Mouse (Mus musculus): ENCODE data around the gene Ankdd1a.

The Ankdd1a gene

DNA sequence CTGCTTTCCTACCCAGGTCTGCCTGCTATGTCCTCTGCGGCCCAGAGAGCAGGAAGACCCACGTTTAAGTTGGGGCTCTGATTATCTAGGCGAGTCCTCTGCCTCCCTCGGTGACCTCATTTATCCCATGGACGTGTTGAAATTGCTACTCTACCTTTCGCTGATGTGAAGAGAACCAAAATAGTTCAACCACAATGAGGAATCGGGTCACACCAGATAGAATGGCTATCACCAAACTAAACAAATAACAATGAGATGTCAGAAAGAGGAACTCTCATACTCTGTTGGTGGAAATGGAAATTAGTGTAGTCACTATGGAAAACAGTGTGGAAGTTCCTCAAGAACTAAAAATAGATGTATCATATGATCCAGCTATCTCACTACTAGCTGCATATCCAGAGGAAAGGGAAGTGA is 22.1 kb upstream of the Ankdd1a start:
- no peak for DNase-seq (ENCODE audit: low read depth)

DNA sequence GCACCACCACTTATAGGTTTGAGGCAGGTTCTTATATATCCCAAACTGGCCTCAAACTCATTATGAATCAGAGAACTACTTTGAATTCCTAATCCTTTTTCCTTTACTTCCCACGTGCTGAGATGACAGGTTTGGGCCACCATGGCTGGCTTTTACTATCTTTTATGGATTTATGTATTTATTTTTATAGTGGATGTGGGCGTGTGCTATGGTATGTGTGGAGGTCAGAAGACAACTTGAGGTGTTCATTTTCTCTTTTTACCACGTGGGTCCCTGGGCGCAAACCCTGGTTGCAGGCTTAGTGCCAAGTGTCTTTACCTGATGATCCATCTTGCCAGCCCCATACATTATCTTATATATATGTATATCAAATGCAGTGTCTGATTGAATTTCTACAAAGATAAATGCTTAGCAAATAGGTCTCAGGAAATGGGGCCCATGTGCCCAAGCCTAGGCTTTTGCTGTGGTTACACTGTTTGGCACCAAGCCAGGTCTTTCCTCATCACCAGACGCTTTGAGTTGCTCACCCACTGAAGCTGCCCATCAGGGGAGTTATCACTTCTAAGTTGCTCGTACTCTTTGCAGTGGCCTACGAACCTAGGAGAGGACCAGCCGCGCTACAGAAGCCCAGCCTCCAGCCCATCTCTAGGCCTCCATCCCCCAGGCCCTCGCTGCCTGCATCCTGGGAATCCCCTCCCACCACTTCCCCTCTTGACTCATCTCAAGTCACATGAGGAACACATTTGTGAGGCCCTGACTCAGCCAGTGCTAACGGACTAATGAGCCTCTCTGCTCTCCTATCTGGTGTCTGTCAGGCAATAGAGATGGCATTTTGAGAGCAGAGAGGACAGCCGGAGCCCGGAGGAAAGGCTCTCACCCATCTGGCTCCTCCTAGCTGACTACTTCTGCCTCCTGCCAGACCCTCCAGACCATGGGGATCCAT is 21.4 kb upstream of the Ankdd1a start:
- DNase-seq (ENCODE audit: low read depth): no peak

DNA sequence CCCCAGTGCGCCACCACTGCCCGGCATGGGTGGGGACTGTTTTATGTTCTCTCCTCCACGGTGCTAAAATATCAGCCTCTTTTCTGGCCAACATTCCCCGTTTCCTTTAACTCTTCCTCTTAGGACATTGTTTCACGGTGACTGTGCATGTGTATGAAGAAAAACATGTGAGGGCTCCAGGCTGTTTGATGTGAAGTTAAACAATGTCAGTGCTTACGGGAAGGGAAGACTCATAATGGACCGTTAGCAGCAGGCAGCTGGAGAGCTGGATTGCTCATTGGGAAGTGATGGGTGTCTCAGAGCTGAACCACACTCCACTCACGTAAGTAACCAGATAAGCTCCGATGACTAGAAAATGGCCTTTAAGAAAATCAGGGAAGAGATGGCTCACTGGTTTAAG is 19.7 kb upstream of the Ankdd1a start:
- no peak for DNase-seq (ENCODE audit: low read depth)

DNA sequence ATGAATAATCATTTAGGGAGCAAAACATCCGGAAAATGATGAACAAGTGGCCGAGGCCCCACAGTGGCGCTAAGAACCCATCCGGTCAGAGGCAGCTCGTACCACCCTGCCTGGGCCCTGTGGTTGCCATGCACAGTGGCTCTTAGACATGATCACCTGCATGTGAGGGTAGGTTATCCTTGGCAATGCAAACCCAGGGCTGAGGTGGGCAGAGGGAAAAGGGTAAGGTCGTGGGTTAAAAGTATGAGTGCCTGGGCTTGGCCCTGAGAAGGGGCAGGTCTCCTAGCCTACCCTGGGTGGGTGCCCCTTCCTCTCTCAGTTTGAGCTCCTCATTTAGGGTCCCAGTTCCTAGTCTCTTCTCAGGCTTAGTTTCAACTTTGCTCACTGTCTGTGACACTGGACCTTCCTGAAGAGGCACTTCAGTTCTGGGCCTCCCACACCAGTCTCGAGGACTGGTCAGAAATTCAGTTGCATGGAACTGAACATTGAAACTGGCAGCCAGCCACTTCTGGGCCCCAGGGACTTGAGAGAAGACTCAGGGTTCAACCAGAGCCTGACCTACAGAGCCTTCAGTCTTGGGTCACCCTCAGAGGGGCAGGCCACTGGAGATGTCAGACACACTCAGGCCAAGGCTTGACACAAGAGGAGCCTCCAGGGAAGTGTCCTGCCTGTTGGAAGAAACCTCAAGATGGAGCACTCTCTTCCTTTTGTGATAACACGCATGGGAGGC is 18.1 kb upstream of the Ankdd1a start:
- no peak for DNase-seq (ENCODE audit: low read depth)

DNA sequence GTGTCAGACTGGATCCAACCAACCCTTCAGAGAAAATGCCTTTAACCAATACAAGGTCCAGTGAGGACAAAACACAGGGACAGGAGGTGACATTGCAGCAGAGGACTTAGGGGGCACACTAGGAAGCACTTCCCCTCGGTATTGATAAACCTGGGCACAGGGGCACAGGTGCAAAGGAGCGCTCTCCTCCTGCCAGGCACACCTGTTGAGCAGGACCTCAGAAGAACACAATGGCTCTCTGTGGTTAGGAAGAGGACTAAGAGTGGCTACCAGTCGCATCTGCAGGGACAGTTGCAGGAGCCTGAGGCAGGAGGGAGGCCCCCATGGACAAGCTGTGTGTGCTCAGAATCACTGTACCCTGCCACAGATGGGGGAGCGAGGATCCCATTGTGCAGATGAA is 16.5 kb upstream of the Ankdd1a start:
- DNase-seq (ENCODE audit: low read depth): no peak

DNA sequence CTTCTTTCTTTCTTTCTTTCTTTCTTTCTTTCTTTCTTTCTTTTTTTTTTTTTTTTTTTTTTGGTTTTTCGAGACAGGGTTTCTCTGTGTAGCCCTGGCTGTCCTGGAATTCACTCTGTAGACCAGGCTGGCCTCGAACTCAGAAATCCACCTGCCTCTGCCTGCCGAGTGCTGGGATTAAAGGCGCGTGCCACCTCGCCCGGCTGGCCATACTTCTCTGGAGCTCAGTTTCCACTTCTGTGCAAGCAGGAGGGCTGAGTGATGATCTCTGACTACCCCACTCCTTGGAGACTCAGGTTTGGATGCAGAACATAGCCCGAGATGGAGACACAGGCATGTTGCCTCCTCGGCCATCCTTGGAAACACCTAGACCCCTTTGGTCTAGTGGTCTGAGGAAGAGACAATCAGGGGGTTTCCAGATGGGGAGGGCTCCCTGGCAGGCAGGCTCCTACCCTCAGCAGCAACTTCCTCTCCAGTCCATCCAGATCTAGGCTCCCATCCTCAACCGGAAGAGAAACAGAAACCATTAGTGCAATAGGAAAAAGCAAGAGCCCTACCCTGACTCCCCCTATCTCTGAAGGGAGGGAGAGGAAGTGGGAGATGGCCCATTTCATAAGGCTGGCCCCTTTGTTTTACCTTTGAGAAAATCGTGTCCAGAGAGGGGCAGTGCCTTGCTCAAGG is 15.9 kb upstream of the Ankdd1a start:
- DNase-seq (ENCODE audit: low read depth): no peak

DNA sequence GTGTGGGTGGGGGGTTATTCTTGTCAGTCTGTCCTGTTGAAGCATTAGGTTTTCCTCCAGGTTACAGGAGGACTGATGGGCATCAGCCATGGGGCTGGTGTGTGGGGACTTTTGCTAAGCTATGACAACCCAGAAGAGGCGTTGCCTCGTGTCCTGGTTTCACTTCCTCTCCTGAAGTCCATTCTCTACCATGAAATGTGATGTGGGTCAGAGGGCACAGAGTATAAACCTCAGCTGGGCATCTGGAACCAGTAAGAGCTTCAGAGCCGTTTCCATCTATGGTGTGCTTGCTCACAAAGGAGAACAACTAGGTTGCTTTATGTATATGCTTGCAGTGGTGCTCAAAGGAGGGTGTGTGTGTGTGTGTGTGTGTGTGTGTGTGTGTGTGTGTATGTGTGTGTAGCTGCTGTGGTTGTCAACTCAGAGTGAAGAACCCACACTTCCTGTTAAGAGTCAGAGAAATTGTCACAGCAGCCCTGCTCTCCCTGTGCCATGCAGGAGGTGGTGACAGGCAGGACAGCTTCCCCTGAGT is 15.3 kb upstream of the Ankdd1a start:
- DNase-seq (ENCODE audit: low read depth): no peak

DNA sequence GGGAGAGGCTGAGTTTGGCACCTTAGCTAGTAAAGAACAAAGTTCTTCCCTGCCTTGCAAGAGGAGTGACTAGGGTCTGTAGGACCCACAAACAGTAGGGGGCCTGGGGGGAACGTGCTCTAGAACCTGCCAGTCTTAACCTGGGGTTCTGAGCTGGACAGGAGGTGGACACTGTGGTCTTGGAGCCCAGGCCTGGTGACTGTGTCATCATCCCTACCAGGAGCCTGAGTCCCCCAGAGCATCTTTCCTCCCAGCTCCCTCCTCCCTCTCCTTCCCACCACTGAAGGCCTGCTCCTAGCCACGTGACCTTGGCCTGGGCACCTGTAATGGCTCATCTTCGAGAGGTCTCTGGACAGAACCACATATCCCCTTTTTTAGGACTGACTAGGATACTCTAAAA is 14.1 kb upstream of the Ankdd1a start:
- DNase-seq (ENCODE audit: low read depth): no peak

DNA sequence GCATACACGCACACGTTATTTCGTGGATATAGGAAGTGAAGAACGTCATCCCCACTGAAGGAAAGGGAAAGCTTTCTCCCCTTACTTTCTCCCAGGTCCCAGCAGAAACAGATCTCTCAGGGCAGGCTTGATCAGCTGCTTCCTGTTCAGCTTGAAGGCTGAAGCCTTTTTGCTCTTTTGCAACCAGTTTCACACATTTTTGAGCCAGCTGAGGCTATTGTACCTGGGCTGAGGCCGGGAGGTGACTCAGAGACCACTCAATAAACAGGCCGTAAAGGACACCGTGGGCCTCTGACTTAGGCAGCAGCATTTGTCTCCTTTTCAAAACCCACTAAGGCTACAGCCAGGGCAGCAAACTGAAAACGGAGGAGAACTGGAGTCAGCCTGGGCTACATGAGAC is 13.0 kb upstream of the Ankdd1a start:
- DNase-seq (ENCODE audit: low read depth): no peak

DNA sequence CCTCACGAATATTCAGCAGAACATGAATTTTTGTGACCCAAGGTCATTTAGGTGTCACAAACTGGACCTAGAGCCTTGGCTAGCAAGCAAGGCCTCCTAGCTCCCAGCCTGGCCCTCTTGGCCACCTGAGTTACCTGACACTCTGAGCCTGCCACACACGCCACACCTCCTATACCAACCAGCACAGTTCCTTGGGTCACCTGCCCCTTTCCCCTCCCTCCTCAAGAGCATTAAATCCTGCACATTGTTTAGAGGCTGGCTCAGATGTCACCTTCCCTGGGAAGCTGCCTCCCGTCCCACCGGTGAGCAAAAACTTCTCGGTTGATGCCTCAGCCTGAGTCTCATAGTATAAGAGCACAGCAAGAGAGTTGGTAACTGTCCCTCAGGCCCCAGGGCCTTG is 11.3 kb upstream of the Ankdd1a start:
- no peak for DNase-seq (ENCODE audit: low read depth)

DNA sequence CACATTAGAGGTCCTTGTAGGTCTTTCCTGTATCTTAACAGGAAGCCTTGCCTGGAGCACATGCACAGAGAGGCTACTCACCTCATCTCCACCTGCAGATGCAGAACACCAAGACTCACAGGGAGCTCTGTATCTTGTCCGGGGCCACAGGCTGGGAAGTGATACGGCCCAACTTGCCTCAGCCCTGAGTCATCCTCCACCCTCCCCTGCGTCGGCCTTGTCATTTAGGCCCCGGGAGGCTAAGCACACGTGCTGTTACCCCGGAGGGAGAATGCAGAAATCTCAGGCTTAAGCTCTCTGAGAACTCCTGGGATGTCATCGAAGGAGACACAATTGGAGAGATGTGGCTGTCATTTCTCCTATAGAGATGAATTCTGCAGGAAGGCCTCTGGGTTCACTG is 9.7 kb upstream of the Ankdd1a start:
- DNase-seq (ENCODE audit: low read depth): no peak

DNA sequence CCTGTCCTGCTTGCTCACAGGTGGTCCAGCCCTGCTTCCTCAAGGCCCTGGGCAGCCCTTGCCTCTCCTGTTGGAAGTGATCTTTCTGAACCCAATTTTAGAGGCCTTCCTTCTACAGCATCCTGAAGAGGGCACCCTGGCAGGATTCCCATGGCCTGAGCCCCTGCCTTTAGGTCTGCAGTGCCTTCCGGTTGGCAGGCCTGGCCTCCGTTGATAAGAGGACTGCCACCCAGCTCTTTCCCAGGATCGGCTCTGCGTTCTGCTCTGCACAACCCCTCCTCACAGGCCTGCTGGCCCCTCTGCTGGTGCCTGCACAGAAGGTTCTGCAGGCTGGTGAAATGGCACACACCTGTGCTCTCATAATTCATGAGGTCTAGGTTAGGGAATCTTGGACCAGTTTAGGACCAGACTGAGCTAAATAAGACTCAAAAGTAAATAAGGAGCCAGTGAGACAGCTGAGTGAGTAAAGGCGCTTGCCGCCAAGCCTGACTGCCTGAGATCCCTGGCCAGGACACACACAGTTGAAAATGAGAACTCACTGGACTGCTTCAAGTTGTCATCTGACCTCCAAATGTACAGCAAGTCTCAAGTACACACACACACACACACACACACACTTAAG is 8.5 kb upstream of the Ankdd1a start:
- DNase-seq (ENCODE audit: low read depth): peak; percentile 63

DNA sequence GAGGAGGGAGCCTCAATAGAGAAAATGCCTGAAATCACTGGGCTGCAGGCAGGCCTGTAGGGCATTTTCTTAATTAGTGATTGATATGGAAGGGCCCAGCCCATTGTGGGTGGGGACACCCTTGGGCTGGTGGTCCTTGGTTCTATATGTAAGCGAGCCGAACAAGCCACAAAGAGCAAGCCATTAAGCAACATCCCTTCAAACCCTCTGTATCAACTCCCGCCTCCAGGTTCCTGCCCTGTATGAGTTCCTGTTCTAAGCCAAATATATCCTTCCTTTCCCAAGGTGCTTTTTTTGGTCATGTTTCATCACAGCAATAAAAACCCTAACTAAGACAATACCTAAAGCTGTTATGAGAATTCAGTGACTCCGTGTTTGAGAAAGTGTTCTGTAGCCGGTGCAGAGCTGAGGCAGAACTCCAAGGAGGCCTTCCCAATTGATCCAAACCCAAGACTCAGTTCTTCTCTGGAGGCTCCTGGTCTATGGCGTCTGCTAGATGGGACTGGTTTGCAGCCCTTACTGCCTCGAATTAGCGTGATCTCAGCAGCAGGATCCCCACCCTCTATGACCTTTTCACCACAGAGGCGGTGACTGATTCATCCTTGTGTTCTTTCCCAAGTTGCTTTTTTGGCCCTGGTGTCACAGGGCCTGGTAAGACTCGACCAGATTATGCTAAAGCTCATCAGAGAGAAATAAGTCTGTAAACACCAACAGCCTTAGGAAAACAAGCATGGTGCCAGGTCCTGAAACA is 5.6 kb upstream of the Ankdd1a start:
- no peak for DNase-seq (ENCODE audit: low read depth)

DNA sequence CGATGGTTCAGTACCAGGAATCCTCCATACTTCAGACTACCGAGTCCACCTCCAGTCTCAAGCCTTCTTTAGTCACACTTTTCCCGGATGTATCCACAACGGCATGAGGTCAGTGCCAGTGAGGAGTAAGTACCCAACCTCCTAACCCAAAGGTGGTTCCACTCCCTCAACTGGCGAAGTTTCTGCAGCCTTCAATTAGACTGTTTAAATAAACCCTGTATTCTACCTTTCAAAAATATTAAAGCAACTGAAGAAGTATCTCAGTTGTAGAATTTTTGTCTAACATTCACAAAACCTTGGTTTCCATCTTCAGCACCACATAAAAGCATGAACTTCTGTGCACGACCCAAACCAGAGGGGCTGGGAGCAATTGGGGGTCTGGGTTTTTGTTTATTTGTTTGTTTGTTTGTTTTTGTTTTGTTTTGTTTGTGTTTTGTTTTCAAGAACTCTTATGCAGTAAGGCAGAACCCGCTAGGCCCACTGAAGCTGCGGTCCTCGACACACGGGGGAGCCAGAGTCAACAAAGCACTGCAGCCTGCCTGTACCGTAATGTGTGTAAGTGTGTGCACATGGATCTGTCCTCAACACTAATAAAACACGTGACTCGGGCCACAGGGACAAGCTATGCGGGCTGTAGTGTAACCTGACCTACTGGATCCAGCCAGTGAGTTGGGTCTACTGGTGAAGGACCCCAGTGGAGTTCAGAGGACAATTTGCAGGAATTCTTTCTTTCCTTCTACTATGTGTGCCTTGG is 3.8 kb upstream of the Ankdd1a start:
- DNase-seq (ENCODE audit: low read depth): peak; percentile 74

DNA sequence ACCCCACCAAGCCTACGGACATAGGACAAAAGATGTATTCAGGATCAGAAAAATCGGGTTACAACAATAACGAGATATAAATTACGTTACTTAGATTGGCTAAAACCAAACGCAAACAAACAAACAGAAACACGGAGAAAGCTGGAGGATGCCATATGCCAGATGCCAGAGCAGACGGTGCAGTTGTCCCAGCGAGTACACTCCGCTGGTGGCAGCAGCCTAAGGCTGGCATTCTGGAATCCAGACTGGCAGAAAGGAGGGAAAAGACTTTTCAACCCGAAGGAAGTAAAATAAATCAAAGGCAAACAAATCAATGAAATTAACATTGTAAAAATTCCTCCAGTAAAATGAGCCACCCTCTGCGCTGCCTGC is 498 bp upstream of the Ankdd1a start:
- DNase-seq (ENCODE audit: low read depth): no peak

DNA sequence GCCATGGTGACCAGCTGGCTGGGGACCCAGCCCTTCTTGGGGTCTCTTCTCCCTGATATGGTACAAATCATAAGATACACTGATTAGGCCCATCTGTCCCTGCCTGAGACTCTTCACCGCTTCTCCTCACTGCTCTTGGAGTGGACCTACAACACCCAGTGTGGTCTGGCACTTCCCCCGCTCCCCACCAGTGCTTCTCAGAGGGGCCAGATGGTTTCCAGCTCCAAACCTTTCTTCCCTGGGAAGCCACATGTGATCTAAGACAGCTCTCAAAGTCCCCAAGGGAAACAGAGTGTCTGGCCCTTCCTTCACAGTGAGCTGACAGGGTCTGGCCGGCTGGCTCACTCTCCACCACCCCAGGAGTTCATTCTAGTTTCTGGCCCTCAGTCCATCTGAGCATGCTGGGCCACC is 5.1 kb downstream of the Ankdd1a start:
- no peak for DNase-seq (ENCODE audit: low read depth)

DNA sequence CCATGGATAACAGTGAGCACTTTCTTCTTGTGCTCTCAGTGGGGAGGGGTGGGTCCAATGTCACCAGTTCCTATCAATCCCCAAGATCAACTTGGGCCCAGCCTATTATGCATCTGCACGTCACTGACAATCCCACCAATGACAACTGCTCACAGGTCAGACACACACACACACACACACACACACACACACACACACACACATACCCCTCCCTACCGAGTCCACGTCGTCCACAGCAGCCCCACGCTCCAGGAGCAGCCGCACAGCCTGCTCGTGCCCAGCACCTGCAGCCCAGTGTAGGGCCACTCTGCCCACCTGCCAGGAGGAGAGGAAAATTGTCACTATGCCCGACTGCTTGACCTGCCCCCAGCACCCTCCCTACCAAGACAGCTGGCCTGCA is 5.6 kb downstream of the Ankdd1a start:
- DNase-seq (ENCODE audit: low read depth): no peak

DNA sequence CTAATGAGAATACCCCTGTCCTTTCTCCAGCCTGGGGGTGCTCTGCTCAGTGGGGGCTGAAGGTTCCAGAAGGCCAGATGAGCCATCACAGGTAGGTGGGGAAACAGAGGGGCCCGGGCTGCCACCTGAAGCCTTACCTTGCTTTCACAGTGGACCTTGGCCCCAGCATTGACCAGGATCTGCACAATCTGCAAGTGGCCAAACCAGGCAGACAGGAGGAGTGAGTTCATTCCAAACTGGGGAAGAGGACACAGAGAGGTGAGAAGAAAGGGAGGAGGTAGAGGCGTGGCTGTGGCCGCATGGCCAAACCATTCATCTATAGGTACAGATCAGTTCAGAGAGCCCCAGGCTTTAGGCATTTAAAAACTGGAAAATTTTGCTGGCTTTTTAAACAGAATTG is 7.5 kb downstream of the Ankdd1a start:
- DNase-seq (ENCODE audit: low read depth): no peak

DNA sequence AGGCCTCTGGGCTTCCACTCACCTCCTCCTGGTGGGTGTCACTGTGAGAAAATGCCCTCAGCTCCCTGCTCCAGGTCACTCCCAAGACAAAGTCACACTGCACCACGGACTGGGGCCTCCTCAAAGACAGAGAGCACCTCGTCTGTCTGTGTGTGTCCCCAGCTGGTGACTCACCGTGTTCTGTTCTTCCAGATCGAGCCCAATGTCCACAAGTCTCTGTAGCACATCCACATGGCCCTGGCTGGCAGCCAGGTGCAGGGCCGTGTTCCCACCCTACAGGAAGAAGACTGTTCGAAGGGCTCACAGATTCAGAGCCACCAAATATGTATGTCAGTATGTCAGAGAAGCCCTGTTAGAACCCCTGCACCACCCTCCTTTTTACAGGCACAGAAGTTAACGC is 11.5 kb downstream of the Ankdd1a start:
- no peak for DNase-seq (ENCODE audit: low read depth)

DNA sequence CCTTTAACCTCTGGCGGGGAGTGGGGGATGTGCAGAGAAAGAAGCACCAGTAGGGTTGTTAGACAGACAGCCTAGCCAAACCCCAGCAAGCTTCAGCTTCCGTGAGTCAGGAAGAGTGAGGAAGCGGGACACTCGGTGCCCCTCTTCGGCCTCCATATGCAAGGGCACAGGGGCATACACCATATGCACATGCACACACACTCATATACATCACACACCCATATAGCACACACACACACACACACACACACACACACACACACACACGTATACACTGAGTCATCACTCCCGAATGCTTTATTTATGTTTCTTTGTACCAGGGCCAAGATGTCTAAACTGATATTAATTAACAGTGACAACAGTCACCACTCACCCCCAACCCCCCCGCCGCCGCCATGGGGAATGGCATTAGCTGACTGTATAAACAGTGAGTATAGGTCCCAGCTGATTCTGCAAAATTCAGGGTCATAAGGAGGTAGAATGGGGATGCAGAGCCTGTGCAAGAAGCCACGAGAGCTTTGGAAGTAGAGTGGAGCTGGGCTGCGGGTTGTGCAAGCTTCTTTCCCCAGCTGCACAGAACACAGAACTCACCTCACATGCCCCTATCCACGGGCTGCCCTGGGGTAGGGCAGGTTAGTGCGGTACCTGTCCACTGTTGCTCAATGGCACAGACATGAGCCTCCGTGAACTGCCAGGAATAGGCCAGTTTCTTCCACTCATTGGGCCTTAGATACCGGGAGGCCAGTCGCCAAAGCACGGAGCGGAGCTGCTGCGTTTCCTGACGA is 17.1 kb downstream of the Ankdd1a start:
- DNase-seq (ENCODE audit: low read depth): no peak
